Mouse (Mus musculus) CH12.LX (cell line): ENCODE results near the gene Urgcp. TPM values are rescaled to one million over a fixed set of nuclear protein-coding genes. Genes with fewer than 3 reads are reported as not detected.
A peak's percentile ranks its signal among the peaks of the same experiment; 100 is the strongest.

Experiments used
- DNase-seq: peaks from one replicate; pipeline ENCODE4 v3.0.0-alpha.2; 2013; ENCODE audit errors: extremely low read depth
- H3K27ac ChIP-seq: 2 replicates; pipeline ENCODE4 v1.5.1; 2012; ENCODE audit warnings: low read depth, mild to moderate bottlenecking, control low read depth, moderate library complexity; ENCODE audit not compliant: insufficient read depth
- H3K27me3 ChIP-seq: replicated peaks from 2 replicates; pipeline ENCODE3; 2012; ENCODE audit warnings: inconsistent platforms
- H3K36me3 ChIP-seq, 2 experiments: replicated peaks in 1 of 2; 2 replicates each; pipeline versions ENCODE3 to v1.6.1; 2012; ENCODE audit warnings: inconsistent platforms in 1 of 2, low read length in 1 of 2, mild to moderate bottlenecking in 1 of 2, mixed read lengths in 1 of 2, moderate library complexity in 1 of 2; ENCODE audit not compliant: control insufficient read depth in 1 of 2, insufficient read depth in 1 of 2
- H3K4me1 ChIP-seq, 2 experiments: 2 replicates each; pipeline ENCODE4 v1.6.1; 2012; ENCODE audit warnings: inconsistent platforms in 1 of 2, moderate library complexity in 1 of 2; ENCODE audit not compliant: insufficient read depth in 2 of 2, control insufficient read depth in 1 of 2
- H3K4me2 ChIP-seq: 2 replicates; pipeline ENCODE4 v1.6.1; 2012; ENCODE audit warnings: low read depth, mild to moderate bottlenecking, control low read depth; ENCODE audit not compliant: poor library complexity, insufficient read depth, severe bottlenecking
- H3K4me3 ChIP-seq, 3 experiments: fragments of 150-350 bp in 1 of 3; sonication (generic) in 1 of 3; replicated peaks in 1 of 3; 2 replicates each; pipeline versions ENCODE3 to v1.5.1; 2011 to 2012; ENCODE audit warnings: low read depth in 2 of 3, low read length in 2 of 3, mild to moderate bottlenecking in 2 of 3, moderate library complexity in 2 of 3, control low read depth in 1 of 3, improper control_type of control experiment in 1 of 3, inconsistent platforms in 1 of 3, mixed read lengths in 1 of 3; ENCODE audit not compliant: poor library complexity in 1 of 3
- H3K79me2 ChIP-seq: replicated peaks from 2 replicates; pipeline ENCODE4 v1.6.1; 2012; ENCODE audit warnings: mild to moderate bottlenecking, moderate library complexity; ENCODE audit not compliant: control insufficient read depth, poor library complexity, insufficient read depth, severe bottlenecking; ENCODE audit errors: extremely low read depth
- H3K9ac ChIP-seq: 2 replicates; pipeline ENCODE4 v1.6.1; 2012; ENCODE audit warnings: low read depth, mild to moderate bottlenecking, control low read depth, moderate library complexity; ENCODE audit not compliant: insufficient read depth
- H3K9me3 ChIP-seq: replicated peaks from 2 replicates; pipeline ENCODE3; 2012; ENCODE audit warnings: low read length, inconsistent platforms, mixed read lengths
- CHD1 ChIP-seq: IDR thresholded peaks from 2 replicates; pipeline ENCODE4 v1.6.1; 2012; ENCODE audit warnings: low read depth, low read length, improper control_type of control experiment, inconsistent platforms
- CTCF ChIP-seq, 2 experiments: IDR thresholded peaks in 1 of 2; conservative IDR thresholded peaks in 1 of 2; 2 replicates each; pipeline ENCODE4 v1.5.1; 2011 to 2012; ENCODE audit warnings: low read depth in 2 of 2, low read length in 2 of 2, improper control_type of control experiment in 1 of 2, inconsistent platforms in 1 of 2, mild to moderate bottlenecking in 1 of 2, moderate library complexity in 1 of 2
- E2F4 ChIP-seq: IDR thresholded peaks from 2 replicates; pipeline ENCODE4 v1.6.1; 2011; ENCODE audit warnings: low read depth, low read length, improper control_type of control experiment; ENCODE audit not compliant: insufficient replicate concordance
- EP300 ChIP-seq: IDR thresholded peaks from 2 replicates; pipeline ENCODE4 v1.6.1; 2011; ENCODE audit warnings: low read length, improper control_type of control experiment
- ETS1 ChIP-seq: conservative IDR thresholded peaks from 2 replicates; pipeline ENCODE4 v1.6.1; 2012; ENCODE audit warnings: low read depth, mild to moderate bottlenecking, inconsistent platforms, low read length, improper control_type of control experiment, moderate library complexity
- GABPA ChIP-seq: IDR thresholded peaks from 2 replicates; pipeline ENCODE4 v1.6.1; 2012; ENCODE audit warnings: low read depth, low read length, improper control_type of control experiment, inconsistent platforms; ENCODE audit not compliant: insufficient replicate concordance
- HCFC1 ChIP-seq: IDR thresholded peaks from 2 replicates; pipeline ENCODE4 v1.6.1; 2012; ENCODE audit warnings: low read depth, mild to moderate bottlenecking, inconsistent platforms, low read length, improper control_type of control experiment
- IRF4 ChIP-seq: IDR thresholded peaks from 2 replicates; pipeline ENCODE4 v1.6.1; 2014; ENCODE audit warnings: low read depth, mild to moderate bottlenecking, inconsistent platforms, low read length, improper control_type of control experiment
- JUN ChIP-seq: IDR thresholded peaks from 2 replicates; pipeline ENCODE4 v1.6.1; 2011; ENCODE audit warnings: low read depth, mild to moderate bottlenecking, low read length, improper control_type of control experiment, moderate library complexity; ENCODE audit not compliant: insufficient read depth
- JUND ChIP-seq: conservative IDR thresholded peaks from 2 replicates; pipeline ENCODE4 v1.6.1; 2011; ENCODE audit warnings: low read depth, low read length, improper control_type of control experiment
- KAT2A ChIP-seq: IDR thresholded peaks from 2 replicates; pipeline ENCODE4 v1.6.1; 2012; ENCODE audit warnings: low read length, improper control_type of control experiment, inconsistent platforms; ENCODE audit not compliant: insufficient replicate concordance
- MAFK ChIP-seq: IDR thresholded peaks from 2 replicates; pipeline ENCODE4 v1.6.1; 2011; ENCODE audit warnings: low read length, improper control_type of control experiment; ENCODE audit not compliant: insufficient replicate concordance
- MAX ChIP-seq: IDR thresholded peaks from 2 replicates; pipeline ENCODE4 v1.6.1; 2011; ENCODE audit warnings: low read length, improper control_type of control experiment
- NELFE ChIP-seq: IDR thresholded peaks from 2 replicates; pipeline ENCODE4 v1.6.1; 2011; ENCODE audit warnings: low read depth, low read length, improper control_type of control experiment
- POLR2A ChIP-seq: IDR thresholded peaks from 2 replicates; pipeline ENCODE4 v1.6.1; 2011; ENCODE audit warnings: low read depth, mild to moderate bottlenecking, improper control_type of control experiment, low read length
- POLR2AphosphoS2 ChIP-seq: IDR thresholded peaks from 2 replicates; pipeline ENCODE4 v1.6.1; 2011; ENCODE audit warnings: low read depth, low read length, improper control_type of control experiment
- RCOR1 ChIP-seq: conservative IDR thresholded peaks from 2 replicates; pipeline ENCODE4 v1.6.1; 2012; ENCODE audit warnings: low read depth, mild to moderate bottlenecking, inconsistent platforms, low read length, improper control_type of control experiment
- TBP ChIP-seq: conservative IDR thresholded peaks from 2 replicates; pipeline ENCODE4 v1.6.1; 2011; ENCODE audit warnings: low read depth, low read length, improper control_type of control experiment
- TCF12 ChIP-seq: IDR thresholded peaks from 2 replicates; pipeline ENCODE4 v1.6.1; 2014; ENCODE audit warnings: low read depth, mild to moderate bottlenecking, inconsistent platforms, low read length, improper control_type of control experiment
- USF2 ChIP-seq: conservative IDR thresholded peaks from 2 replicates; pipeline ENCODE4 v1.6.1; 2011; ENCODE audit warnings: low read depth, low read length, improper control_type of control experiment
- ZC3H11A ChIP-seq: IDR thresholded peaks from 2 replicates; pipeline ENCODE4 v1.6.1; 2012; ENCODE audit warnings: low read depth, mild to moderate bottlenecking, inconsistent platforms, low read length, improper control_type of control experiment
- ZMIZ1 ChIP-seq: IDR thresholded peaks from 2 replicates; pipeline ENCODE4 v1.6.1; 2012; ENCODE audit warnings: low read depth, mild to moderate bottlenecking, inconsistent platforms, low read length, improper control_type of control experiment
- dilution Hi-C: fragments of 300-500 bp; cut with MboI; formaldehyde crosslinking; loops from 2 replicates; pipeline ENCODE4 v1.14.3; 2020; ENCODE audit warnings: low sequenced_read_pairs; ENCODE audit not compliant: extremely low pct_unique_long_range_greater_than_20kb, extremely low pct_ligation_motif_present
- in situ Hi-C: fragments of 300-500 bp; cut with MboI; formaldehyde crosslinking; loops from 3 replicates; pipeline ENCODE4 v1.14.3; 2019; ENCODE audit warnings: low sequenced_read_pairs, low pct_ligation_motif_present, low pct_unique_long_range_greater_than_20kb, mixed read lengths
- polyA plus RNA-seq: library from polyadenylated mRNA; unstranded; fragments of >175 nt; gene quantifications from 2 replicates; pipeline ENCODE4 v1.2.1, GENCODE M21; 2012; ENCODE audit warnings: low read depth; ENCODE audit not compliant: insufficient read length
- total RNA-seq, 2 experiments: library from RNA; depleted of rRNA; stranded (reverse); fragments of 300-350 nt in 1 of 2; fragments of >200 nt in 1 of 2; gene quantifications; 2 replicates each; pipeline ENCODE4 v1.2.3; 2012 to 2014

Gene Urgcp
- total and polyA plus RNA-seq, 3 experiments, result 11.7 to 13.1 (median 11.7) TPM

DNA sequence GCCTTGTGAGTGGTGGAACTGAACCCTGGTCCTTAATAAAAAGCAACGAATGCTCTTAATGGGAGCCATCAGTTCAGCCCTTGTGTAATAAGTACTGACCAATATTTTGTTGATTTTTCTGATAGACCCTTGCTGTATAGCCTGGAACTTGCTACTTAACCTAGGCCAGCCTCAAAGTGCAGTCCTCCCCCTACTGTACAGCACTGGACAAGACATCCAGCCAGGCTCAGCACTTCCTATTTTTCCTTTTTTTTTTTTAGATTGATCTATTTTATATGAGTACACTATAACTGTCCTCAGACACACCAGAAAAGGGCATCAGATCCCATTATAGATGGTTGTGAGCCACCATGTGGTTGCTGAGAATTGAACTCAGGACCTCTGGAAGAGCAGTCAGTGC, 58.8 kb downstream of the Urgcp start:
- H3K4me1 ChIP-seq, result peaks cover 8 to 23% of the 10 kb centered on the region in 2 experiments
- no peak for DNase-seq
- in situ Hi-C loops, result no loop called here
- H3K27me3 ChIP-seq, result no peaks in the 10 kb centered on the region
- H3K79me2 ChIP-seq, result no peaks in the 10 kb centered on the region
- peaks cover 5 to 28% of the 10 kb centered on the region in 2 experiments for H3K36me3 ChIP-seq
- TF ChIP-seq IRF4 (no peak), CTCF (conservative IDR thresholded peaks at IDR 0.05 in 1 of 2, IDR thresholded peaks at IDR 0.05 in 1 of 2; ENCODE audit: low read depth in 2 of 2, low read length in 2 of 2) (peak in 1 of 2 experiments; percentile 16; a peak in 2 of 4 replicates)
- dilution Hi-C loops, result no loop called here
- H3K4me3 ChIP-seq, result no peak overlapping the region
- H3K4me2 ChIP-seq, result no peak overlapping the region
- H3K27ac ChIP-seq, result no peak overlapping the region
- H3K9ac ChIP-seq, result no peak overlapping the region
- no peaks in the 10 kb centered on the region for H3K9me3 ChIP-seq

DNA sequence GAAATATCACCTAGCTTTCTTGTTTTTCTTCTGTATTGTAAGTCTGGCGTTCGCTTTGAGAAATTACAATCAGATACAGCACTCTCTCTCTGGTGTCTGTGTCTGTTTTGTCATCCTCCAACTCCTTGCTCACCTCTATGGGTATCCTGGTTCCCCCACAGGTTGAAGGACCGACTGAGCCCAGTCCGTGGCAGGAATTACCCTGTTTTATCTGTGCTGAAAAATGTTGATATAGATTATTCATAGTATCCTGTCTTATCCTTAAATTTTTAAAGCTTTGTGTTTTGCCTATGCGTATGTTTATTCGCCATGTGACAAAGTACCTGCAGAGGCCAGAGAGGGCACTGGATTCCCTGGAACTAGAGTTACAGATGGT, 59.2 kb downstream of the Urgcp start:
- Histone ChIP-seq H3K4me2 (no peak overlapping the region), H3K9ac (no peak overlapping the region)
- in situ Hi-C loops, result no loop called here

DNA sequence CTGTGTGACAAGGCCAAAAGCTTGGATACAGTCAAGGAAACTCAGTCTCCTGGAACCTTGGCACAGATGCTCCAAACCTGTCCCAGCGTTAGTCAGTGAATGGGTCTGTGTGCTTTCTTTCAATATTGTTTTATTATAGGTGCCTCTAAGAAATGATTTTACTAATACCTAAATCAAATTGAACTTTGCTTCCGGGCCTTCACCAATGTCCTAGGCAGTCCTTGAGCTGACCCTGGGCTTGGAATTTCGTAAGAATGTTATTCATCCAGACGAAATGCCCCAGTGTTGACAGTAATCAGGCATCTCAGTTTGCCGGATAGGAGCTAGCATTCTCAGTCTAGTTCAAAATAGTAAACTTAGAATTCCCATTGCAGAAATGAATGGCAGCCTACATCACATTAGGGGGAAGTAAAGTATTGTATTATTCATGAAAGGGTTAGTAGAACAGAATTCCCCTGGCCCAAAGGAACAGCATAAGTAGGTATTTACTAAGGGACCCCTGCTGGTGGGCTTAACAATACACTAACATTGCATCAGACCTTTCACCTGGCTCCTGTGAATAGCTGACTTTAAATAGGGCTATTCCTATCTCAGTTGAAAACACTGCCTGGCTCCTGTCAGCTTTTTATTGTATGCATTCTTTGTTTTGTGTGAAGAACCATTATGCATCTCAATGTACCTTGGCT, 59.8 kb downstream of the Urgcp start:
- Histone ChIP-seq H3K9me3 (no peaks in the 10 kb centered on the region), H3K4me1 (peaks cover 8 to 19% of the 10 kb centered on the region in 2 experiments), H3K36me3 (peaks cover 5 to 28% of the 10 kb centered on the region in 2 experiments), H3K27me3 (no peaks in the 10 kb centered on the region), H3K9ac (no peak overlapping the region), H3K79me2 (no peaks in the 10 kb centered on the region), H3K4me2 (no peak overlapping the region), H3K27ac (no peak overlapping the region), H3K4me3 (no peak overlapping the region)
- in situ Hi-C loops, result no loop called here
- dilution Hi-C loops, result no loop called here
- no peak for TF ChIP-seq USF2
- TF ChIP-seq EP300, result no peak
- no peak for TF ChIP-seq NELFE
- TF ChIP-seq JUND, result no peak
- no peak for TF ChIP-seq JUN
- no peak for TF ChIP-seq CHD1
- TF ChIP-seq GABPA, result no peak
- no peak for TF ChIP-seq ZC3H11A
- no peak for TF ChIP-seq MAX
- no peak for TF ChIP-seq TCF12
- no peak for TF ChIP-seq MAFK
- no peak for TF ChIP-seq E2F4
- no peak for TF ChIP-seq CTCF (conservative IDR thresholded peaks at IDR 0.05 in 1 of 2, IDR thresholded peaks at IDR 0.05 in 1 of 2; ENCODE audit: low read depth in 2 of 2, low read length in 2 of 2)
- no peak for TF ChIP-seq ETS1
- DNase-seq, result no peak

More for the DNA sequence above, 59.2 kb downstream of the Urgcp start:
- H3K36me3 ChIP-seq, result peaks cover 5 to 28% of the 10 kb centered on the region in 2 experiments
- dilution Hi-C loops, result no loop called here
- no peak for DNase-seq
- H3K27me3 ChIP-seq, result no peaks in the 10 kb centered on the region
- H3K79me2 ChIP-seq, result no peaks in the 10 kb centered on the region
- TF ChIP-seq HCFC1 (no peak), MAX (no peak), IRF4 (no peak), JUN (no peak), CHD1 (no peak), GABPA (no peak), KAT2A (no peak), POLR2A (0 out of 2 replicates have a peak, but pooled peaks have one; percentile 19), POLR2AphosphoS2 (peak; percentile 63; the same call in 1 of the 2 replicates), ZMIZ1 (no peak), ZC3H11A (no peak), JUND (no peak), TBP (no peak), RCOR1 (no peak)
- no peak overlapping the region for H3K4me3 ChIP-seq
- no peaks in the 10 kb centered on the region for H3K9me3 ChIP-seq
- H3K27ac ChIP-seq, result no peak overlapping the region
- H3K4me1 ChIP-seq, result peaks cover 8 to 19% of the 10 kb centered on the region in 2 experiments
